Mouse (Mus musculus) spleen, adult 2 months (tissue): ENCODE measurements around the gene Tubal3. TPM values are rescaled to one million over a fixed set of nuclear protein-coding genes. Genes with fewer than 3 reads are reported as not detected.

Source experiments
- DNase-seq, 2 experiments: peaks; one replicate each; pipeline versions ENCODE4 v3.0.0 to v3.0.0-alpha.2; 2012 to 2021; ENCODE audit warnings: low spot score in 2 of 2, low read depth in 1 of 2
- H3K27ac ChIP-seq: fragments of 200-500 bp; 2 replicates; pipeline ENCODE4 v1.5.1; 2012; ENCODE audit warnings: low read length, inconsistent platforms; ENCODE audit not compliant: insufficient read depth
- H3K27me3 ChIP-seq: fragments of 200-500 bp; 2 replicates; pipeline ENCODE4 v1.6.1; 2012; ENCODE audit warnings: mild to moderate bottlenecking, moderate library complexity, low read length, inconsistent platforms; ENCODE audit not compliant: control insufficient read depth, insufficient read depth
- H3K36me3 ChIP-seq: fragments of 200-500 bp; 2 replicates; pipeline ENCODE4 v1.6.1; 2012; ENCODE audit warnings: mild to moderate bottlenecking, low read length, inconsistent platforms; ENCODE audit not compliant: control insufficient read depth, insufficient read depth
- H3K4me1 ChIP-seq: fragments of 200-500 bp; 2 replicates; pipeline ENCODE4 v1.6.1; 2011; ENCODE audit warnings: inconsistent platforms; ENCODE audit not compliant: control insufficient read depth, insufficient read depth, insufficient read length
- H3K4me3 ChIP-seq: fragments of 200-500 bp; 2 replicates; pipeline ENCODE4 v1.5.1; 2011; ENCODE audit warnings: mild to moderate bottlenecking, inconsistent platforms; ENCODE audit not compliant: insufficient read depth, insufficient read length; ENCODE audit errors: extremely low read depth
- CTCF ChIP-seq: fragments of 200-500 bp; IDR thresholded peaks from 2 replicates; pipeline ENCODE4 v1.5.1; 2011; ENCODE audit warnings: mild to moderate bottlenecking, inconsistent platforms; ENCODE audit not compliant: insufficient read depth, insufficient read length, insufficient replicate concordance; ENCODE audit errors: extremely low read depth
- POLR2A ChIP-seq: fragments of 200-500 bp; IDR thresholded peaks from 2 replicates; pipeline ENCODE4 v1.6.1; 2011; ENCODE audit warnings: low read depth, low read length, inconsistent platforms
- WGBS: fragments of 180-500 bp; shearing (Covaris S2); methylation state at CpG from one replicate; pipeline ENCODE4 v1.1.7; 2018; 5-methylcytosine and 5-hydroxymethylcytosine counted together
- polyA plus RNA-seq: library from polyadenylated mRNA; depleted of rRNA; stranded (reverse); fragments of >200 nt; gene quantifications from 2 replicates; pipeline ENCODE4 v1.2.3, GENCODE M21; 2012

Gene Tubal3
- polyA plus RNA-seq, 1 experiment: not detected

DNA sequence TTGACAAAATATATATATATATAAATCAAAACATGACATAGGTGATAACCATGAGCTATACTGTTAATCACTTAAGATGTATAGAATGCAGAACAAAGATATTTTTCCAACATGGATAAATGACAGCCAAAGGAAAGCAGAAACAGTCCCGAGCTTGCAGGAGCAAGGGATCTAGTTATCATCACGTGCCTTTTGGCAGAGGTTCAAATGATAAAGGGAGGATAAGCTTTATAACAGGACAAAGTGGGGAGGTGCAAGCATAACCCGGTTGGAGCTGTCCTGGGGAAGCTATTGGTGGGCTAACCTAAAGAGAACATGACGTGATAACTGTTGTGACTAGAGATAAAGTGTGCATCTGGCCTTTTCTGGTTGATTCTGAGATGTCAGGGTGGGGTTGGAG lies 4.6 kb upstream of the Tubal3 start:
- 87% methylated on average over 4 of the region's 4 CpGs for WGBS
- Histone ChIP-seq H3K36me3 (no peaks in the 10 kb centered on the region), H3K27ac (no peak overlapping the region), H3K4me1 (no peaks in the 10 kb centered on the region), H3K4me3 (no peak overlapping the region), H3K27me3 (no peaks in the 10 kb centered on the region; the same call in 1 of the 2 replicates)
- DNase-seq: no peak
- no peak for TF ChIP-seq CTCF
- TF ChIP-seq POLR2A: no peak

DNA sequence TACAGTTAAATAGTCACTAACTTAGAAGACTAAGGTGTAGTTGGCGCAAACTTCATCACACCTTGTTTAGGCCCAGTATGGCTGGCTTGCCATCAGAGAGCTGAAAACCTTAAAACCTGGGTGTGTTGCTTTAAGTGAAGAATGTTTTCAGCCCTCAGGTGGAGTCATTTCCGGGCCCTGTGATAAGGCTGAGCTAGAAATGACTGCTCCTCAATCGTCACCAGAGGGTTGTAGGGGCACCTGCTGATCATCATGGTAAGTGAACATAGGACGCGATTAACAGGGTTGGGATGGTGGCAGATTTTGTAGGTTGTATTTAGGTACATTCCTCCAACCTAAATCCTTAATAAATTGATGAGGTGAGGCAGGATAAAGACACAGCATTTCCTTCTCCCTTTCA lies 6.4 kb downstream of the Tubal3 start:
- Histone ChIP-seq H3K27me3 (no peaks in the 10 kb centered on the region), H3K4me1 (no peaks in the 10 kb centered on the region), H3K36me3 (no peaks in the 10 kb centered on the region), H3K27ac (no peak overlapping the region), H3K4me3 (no peak overlapping the region)
- 88% methylated on average over 5 of the region's 5 CpGs for WGBS
- TF ChIP-seq CTCF (no peak), POLR2A (no peak)
- DNase-seq: no peak

DNA sequence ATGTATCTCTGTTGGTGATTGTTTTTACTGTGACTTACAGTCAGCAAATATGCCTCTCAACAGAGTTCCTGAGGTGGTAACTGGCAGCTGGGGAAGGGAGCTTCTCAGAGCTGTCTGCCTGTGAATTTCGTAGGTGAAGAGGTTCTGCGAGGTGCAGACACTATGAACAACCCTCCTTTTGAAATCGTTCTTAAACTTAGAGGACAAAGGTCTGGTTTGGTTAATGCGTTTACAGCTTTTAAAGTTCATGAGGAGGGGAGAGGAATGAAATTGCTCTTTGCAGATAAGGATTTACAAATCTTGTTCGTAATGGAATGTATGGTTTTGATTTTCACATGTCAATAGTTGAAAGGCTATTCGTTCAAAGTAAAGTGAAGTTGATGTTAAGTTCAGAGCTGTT lies 7.6 kb downstream of the Tubal3 start:
- no peaks in the 10 kb centered on the region for H3K36me3 ChIP-seq
- DNase-seq: no peak
- H3K4me3 ChIP-seq: no peak overlapping the region
- H3K27ac ChIP-seq: no peak overlapping the region
- WGBS: 87% methylated on average over 6 of the region's 6 CpGs
- H3K4me1 ChIP-seq: no peaks in the 10 kb centered on the region
- H3K27me3 ChIP-seq: no peaks in the 10 kb centered on the region
- no peak for TF ChIP-seq CTCF
- TF ChIP-seq POLR2A: no peak

- DNase-seq: no peak
- 96% methylated on average over 5 of the region's 6 CpGs for WGBS
- Histone ChIP-seq H3K4me3 (no peak overlapping the region), H3K27ac (no peak overlapping the region), H3K27me3 (no peaks in the 10 kb centered on the region), H3K4me1 (no peaks in the 10 kb centered on the region), H3K36me3 (no peaks in the 10 kb centered on the region)
- TF ChIP-seq POLR2A (no peak), CTCF (no peak)
These were observed 8.0 kb downstream of the Tubal3 start for GRCm38 (mm10) chr13:3926046-3926445.

- no peak for DNase-seq
- H3K27ac ChIP-seq: no peak overlapping the region
- H3K4me1 ChIP-seq: no peaks in the 10 kb centered on the region
- TF ChIP-seq CTCF (no peak), POLR2A (no peak)
- WGBS: 81% methylated on average over 7 of the region's 7 CpGs
- H3K36me3 ChIP-seq: no peaks in the 10 kb centered on the region
- no peak overlapping the region for H3K4me3 ChIP-seq
- H3K27me3 ChIP-seq: no peaks in the 10 kb centered on the region
These were observed 26.6 kb downstream of the Tubal3 start for GRCm38 (mm10) chr13:3944699-3945098.

DNA sequence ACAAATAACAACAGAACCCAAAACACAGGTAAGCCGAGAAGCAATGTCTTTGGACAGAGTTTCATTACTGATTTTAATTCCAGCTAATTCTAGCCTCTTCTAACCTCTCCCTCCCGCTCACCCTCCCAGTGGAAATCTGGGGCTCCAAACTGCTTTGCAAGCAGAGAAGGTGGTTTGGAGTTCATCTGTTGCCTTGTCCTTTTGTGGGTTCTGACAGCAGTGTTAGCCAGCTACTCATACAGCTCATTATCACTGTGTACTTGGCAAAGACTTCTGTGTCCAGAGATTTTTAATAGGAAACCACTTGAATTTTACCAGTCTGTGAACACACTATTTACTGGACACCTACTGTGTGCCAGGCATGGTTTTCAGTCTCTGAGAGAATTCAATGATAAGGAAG lies 27.2 kb downstream of the Tubal3 start, which contains the start of gene Ucn3:
Gene Ucn3, minus strand, starts transcription at position 101 of the 400 bp plus-strand sequence.
- 90% methylated on average over 2 of the region's 2 CpGs for WGBS
- Histone ChIP-seq H3K36me3 (no peaks in the 10 kb centered on the region), H3K27me3 (no peaks in the 10 kb centered on the region), H3K4me3 (no peak within 1 kb of the TSS), H3K4me1 (no peaks in the 10 kb centered on the region), H3K27ac (no peak within 1 kb of the TSS)
- no peak for DNase-seq
- TF ChIP-seq CTCF (no peak), POLR2A (no peak)

- H3K4me1 ChIP-seq: no peaks in the 10 kb centered on the region
- no peak for DNase-seq
- TF ChIP-seq POLR2A (no peak), CTCF (no peak)
- WGBS: 91% methylated on average over 4 of the region's 4 CpGs
- no peak overlapping the region for H3K4me3 ChIP-seq
- no peaks in the 10 kb centered on the region for H3K27me3 ChIP-seq
- H3K27ac ChIP-seq: no peak overlapping the region
- no peaks in the 10 kb centered on the region for H3K36me3 ChIP-seq
These were observed 29.2 kb downstream of the Tubal3 start for GRCm38 (mm10) chr13:3947267-3947666.
